Mouse (Mus musculus): ENCODE data around the gene Lrrc51. TPM values are rescaled to one million over a fixed set of nuclear protein-coding genes. Genes with fewer than 3 reads are reported as not detected.

Lrrc51 gene
- 8.7 and 11.0 TPM in 2 replicates for polyA plus RNA-seq (2012; rRNA removed)

GRCm38 (mm10) chr7:101933751-101934240 is at the start of gene Lrrc51, which contains the start of gene Numa1:
Gene Lrrc51, minus strand, starts transcription at chr7:101933895.
Gene Numa1, plus strand, starts transcription at chr7:101934111.

GRCm38 (mm10) chr7:101906287-101906681 is 27.4 kb downstream of the Lrrc51 start, which contains the start of gene Tomt:
Gene Tomt, minus strand, starts transcription at chr7:101906359.

GRCm38 (mm10) chr7:101905561-101906286 is 28.0 kb downstream of the Lrrc51 start, which contains the start of gene Lamtor1:
Gene Lamtor1, plus strand, starts transcription at chr7:101905904.

GRCm38 (mm10) chr7:101870629-101871028 is 63.1 kb downstream of the Lrrc51 start, which contains the start of gene Folr1:
Gene Folr1, minus strand, starts transcription at chr7:101870788.

GRCm38 (mm10) chr7:101863415-101863814 is 70.3 kb downstream of the Lrrc51 start, which contains the start of gene Anapc15:
Gene Anapc15, plus strand, starts transcription at chr7:101863715.

Other genes with a start within 250 kb of the Lrrc51 start
- gene Phox2a, start 115.6 kb downstream of the Lrrc51 start, polyA plus RNA-seq (2012; rRNA removed): 0.19 and 0.47 TPM in 2 replicates
- gene Inppl1, start 95.7 kb downstream of the Lrrc51 start, polyA plus RNA-seq (2012; rRNA removed): 16.0 and 17.4 TPM in 2 replicates
- gene Folr2, start 76.7 kb downstream of the Lrrc51 start, polyA plus RNA-seq (2012; rRNA removed): 2.7 and 3.4 TPM in 2 replicates
- 85.9 and 93.3 TPM in 2 replicates for gene Anapc15, start 70.2 kb downstream of the Lrrc51 start, polyA plus RNA-seq (2012; rRNA removed)
- 6.3 and 19.2 TPM in 2 replicates for gene Folr1, start 63.1 kb downstream of the Lrrc51 start, polyA plus RNA-seq (2012; rRNA removed)
- gene Lamtor1, start 28.0 kb downstream of the Lrrc51 start, polyA plus RNA-seq (2012; rRNA removed): 165 and 168 TPM in 2 replicates
- gene Tomt, start 27.5 kb downstream of the Lrrc51 start, polyA plus RNA-seq (2012; rRNA removed): 0.34 and 0.36 TPM in 2 replicates
- gene Numa1, start 216 bp upstream of the Lrrc51 start, polyA plus RNA-seq (2012; rRNA removed): 53.4 and 61.3 TPM in 2 replicates
- 17.2 and 19.3 TPM in 2 replicates for gene Il18bp, start 84.8 kb upstream of the Lrrc51 start, polyA plus RNA-seq (2012; rRNA removed)
- gene Rnf121, start 131.6 kb upstream of the Lrrc51 start, polyA plus RNA-seq (2012; rRNA removed): 85.9 and 92.3 TPM in 2 replicates
- 51.7 and 54.6 TPM in 2 replicates for gene Xndc1, start 131.6 kb upstream of the Lrrc51 start, polyA plus RNA-seq (2012; rRNA removed)
- 4.0 and 4.4 TPM in 2 replicates for gene Xntrpc, start 131.8 kb upstream of the Lrrc51 start, polyA plus RNA-seq (2012; rRNA removed)
- gene Trpc2, start 149.2 kb upstream of the Lrrc51 start, polyA plus RNA-seq (2012; rRNA removed): 3.0 and 3.1 TPM in 2 replicates
- gene Art1, start 167.8 kb upstream of the Lrrc51 start, polyA plus RNA-seq (2012; rRNA removed): 0.23 and 1.8 TPM in 2 replicates
- gene Art5, start 175.6 kb upstream of the Lrrc51 start, polyA plus RNA-seq (2012; rRNA removed): 0.27 and 0.28 TPM in 2 replicates
- gene Chrna10, start 182.9 kb upstream of the Lrrc51 start, polyA plus RNA-seq (2012; rRNA removed): 0.04 TPM in 2 replicates

Data from central nervous system, embryonic 18 days (tissue).